Mouse (Mus musculus) induced T-regulatory cell, adult 2 months (primary cell): ENCODE results near the gene Hist1h3c.
"Not testable (repeated sequence)": the region's sequence is repeated elsewhere in the genome, so short reads cannot be mapped to it uniquely, and the experiment has no call there.

Source experiments
- DNase-seq: peaks from one replicate; pipeline ENCODE4 v3.0.0-alpha.2; 2012; ENCODE audit warnings: low read depth

Hist1h3c gene

GRCm38 (mm10) chr13:23745381-23746161 lies at the start of gene Hist1h3c:
Gene Hist1h3c, minus strand, starts transcription at chr13:23745602.
- peak; percentile 80 for DNase-seq

- DNase-seq, result peak; percentile 75
These were observed 47.1 kb upstream of the Hist1h3c start for GRCm38 (mm10) chr13:23792520-23792919.

- no peak for DNase-seq
These were observed 33.6 kb upstream of the Hist1h3c start for GRCm38 (mm10) chr13:23779025-23779424.

- DNase-seq, result no peak
These were observed 32.9 kb upstream of the Hist1h3c start for GRCm38 (mm10) chr13:23778339-23778738.

- no peak for DNase-seq
These were observed 27.3 kb upstream of the Hist1h3c start for GRCm38 (mm10) chr13:23772561-23773313.

GRCm38 (mm10) chr13:23769613-23770012 lies 24.2 kb upstream of the Hist1h3c start, which contains the start of gene Trim38:
Gene Trim38, plus strand, starts transcription at chr13:23769913.
- not testable (repeated sequence) for DNase-seq

- DNase-seq, result no peak
These were observed 23.5 kb upstream of the Hist1h3c start for GRCm38 (mm10) chr13:23768834-23769397.

GRCm38 (mm10) chr13:23766772-23767171 lies 21.4 kb upstream of the Hist1h3c start:
- no peak for DNase-seq

GRCm38 (mm10) chr13:23765172-23765513 lies 19.7 kb upstream of the Hist1h3c start:
- DNase-seq, result peak; percentile 14

GRCm38 (mm10) chr13:23764324-23765171 lies 19.1 kb upstream of the Hist1h3c start:
- peak; percentile 10 for DNase-seq

GRCm38 (mm10) chr13:23763586-23764323 lies 18.4 kb upstream of the Hist1h3c start, which contains the start of gene Hist1h1a:
Gene Hist1h1a, plus strand, starts transcription at chr13:23763666.
- DNase-seq, result peak; percentile 93

GRCm38 (mm10) chr13:23763242-23763585 lies 17.8 kb upstream of the Hist1h3c start:
- DNase-seq, result no peak

- peak; percentile 92 for DNase-seq
These were observed 16.7 kb upstream of the Hist1h3c start, which contains the start of gene Hist1h3a for GRCm38 (mm10) chr13:23761871-23762821. Gene Hist1h3a, minus strand, starts transcription at chr13:23762386.

- peak; percentile 100 for DNase-seq
These were observed 15.8 kb upstream of the Hist1h3c start, which contains the start of gene Hist1h4a for GRCm38 (mm10) chr13:23760972-23761864. Gene Hist1h4a, minus strand, starts transcription at chr13:23761230.

GRCm38 (mm10) chr13:23760240-23760971 lies 15.0 kb upstream of the Hist1h3c start:
- peak; percentile 78 for DNase-seq

GRCm38 (mm10) chr13:23759916-23760239 lies 14.5 kb upstream of the Hist1h3c start:
- no peak for DNase-seq

- peak; percentile 18 for DNase-seq
These were observed 13.9 kb upstream of the Hist1h3c start for GRCm38 (mm10) chr13:23759251-23759771.

- peak; percentile 23 for DNase-seq
These were observed 12.5 kb upstream of the Hist1h3c start for GRCm38 (mm10) chr13:23757921-23758320.
